ENCODE assay signal across 18 mouse cellular contexts in the genomic region with DNA sequence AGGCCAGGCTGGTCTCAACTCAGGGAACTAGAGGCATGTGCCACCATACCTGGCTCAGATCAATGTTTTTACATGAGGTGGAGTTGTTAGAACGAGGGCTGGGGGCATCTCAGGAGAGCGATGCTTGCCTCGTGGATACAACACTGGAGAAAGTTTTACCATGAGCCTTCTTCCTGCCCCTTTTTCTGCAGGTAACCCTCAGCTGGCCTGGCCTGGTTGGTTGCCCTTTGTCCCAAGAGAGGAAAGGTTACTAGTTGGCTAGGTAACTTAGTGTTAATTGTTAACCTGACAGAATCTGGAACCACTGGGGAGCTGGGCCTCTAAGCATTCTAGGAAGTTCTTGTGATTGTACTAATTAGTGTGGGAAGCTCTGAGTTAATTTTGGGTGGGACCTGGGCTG.
DNase-seq lines count a peak whose midpoint lies in the region; ATAC-seq and TF ChIP-seq lines count a peak whose summit lies in the region.
"Had no signal": no experiment of that assay in that cellular context is flagged by ENCODE, and none has a peak within 500 bp of the region (broad histone marks: within the 10 kb centered on the region; RNA-seq: fewer than 3 reads in every experiment).

No protein-coding gene starts in this region.

- DNase-seq in kidney, adult 9 months = peak; percentile 94
- peak; percentile 69 to 89 for DNase-seq in kidney, postnatal 36 days
- DNase-seq in heart, adult 18-20 months = no peak
- DNase-seq in cerebellum, postnatal 36 days = no peak
- DNase-seq: adrenal gland, postnatal 36 days; cerebellum, adult 11-12 months; cerebellum, postnatal 25 days; gastrocnemius, adult 2 months; lung, adult 18-20 months; thymus, adult 2 months had no signal

- H3K9me3 ChIP-seq in intestine, postnatal 0 days (ENCODE audit: control insufficient read depth) = no peaks in the 10 kb centered on the region
- H3K9me3 ChIP-seq: heart, embryonic 12.5 days; hindbrain, embryonic 13.5 days; limb, embryonic 10.5 days; midbrain, embryonic 15.5 days; stomach, embryonic 15.5 days had no signal

- TF ChIP-seq POLR2A in small intestine, adult 2 months (IDR thresholded peaks at IDR 0.05; ENCODE audit: low read depth, low read length) = no peak

- peak; percentile 83 for ATAC-seq in intestine, postnatal 0 days
- ATAC-seq in monocyte, adult 5-6 weeks (replicated peaks; ENCODE audit: insufficient number of reproducible peaks, low FRiP score, low TSS enrichment, poor library complexity, severe bottlenecking) = no peak
- ATAC-seq: midbrain, embryonic 15.5 days had no signal

- H3K27ac ChIP-seq in intestine, postnatal 0 days (ENCODE audit: low read depth, low read length) = peak overlapping the region; percentile 68; the same call in 1 of the 2 replicates
- peak overlapping the region; percentile 88 for H3K27ac ChIP-seq in small intestine, adult 2 months (ENCODE audit: insufficient read depth, low read depth, low read length)
- H3K27ac ChIP-seq: gastrocnemius, adult 2 months; hindbrain, embryonic 13.5 days; limb, embryonic 10.5 days; midbrain, embryonic 15.5 days had no signal

- no peaks in the 10 kb centered on the region for H3K27me3 ChIP-seq in intestine, postnatal 0 days (replicated peaks; ENCODE audit: control insufficient read depth, insufficient read depth, low read length)
- H3K27me3 ChIP-seq in small intestine, adult 2 months (ENCODE audit: control insufficient read depth, insufficient read depth, low read length) = no peaks in the 10 kb centered on the region
- H3K27me3 ChIP-seq: hindbrain, embryonic 13.5 days; midbrain, embryonic 15.5 days; stomach, embryonic 15.5 days had no signal

- TF ChIP-seq CTCF in intestine, postnatal 0 days (IDR thresholded peaks at IDR 0.05; ENCODE audit: low read depth) = no peak
- TF ChIP-seq CTCF in small intestine, adult 2 months (IDR thresholded peaks at IDR 0.05; ENCODE audit: extremely low read depth, insufficient read length, insufficient replicate concordance, low read depth, low read length) = no peak

- H3K4me1 ChIP-seq in intestine, postnatal 0 days (replicated peaks; ENCODE audit: control insufficient read depth, insufficient read depth, low read length) = 0 out of 2 replicates have a peak, but pooled peaks cover 8% of the 10 kb centered on the region
- peaks cover 26% of the 10 kb centered on the region for H3K4me1 ChIP-seq in small intestine, adult 2 months (ENCODE audit: control insufficient read depth, insufficient read depth, insufficient read length, low read length)
- H3K4me1 ChIP-seq: hindbrain, embryonic 13.5 days; midbrain, embryonic 15.5 days had no signal

- no peak overlapping the region for H3K4me3 ChIP-seq in intestine, postnatal 0 days (ENCODE audit: low read depth, low read length)
- no peak overlapping the region for H3K4me3 ChIP-seq in small intestine, adult 2 months (ENCODE audit: low read depth, low read length)
- H3K4me3 ChIP-seq: gastrocnemius, adult 2 months; heart, embryonic 12.5 days; hindbrain, embryonic 13.5 days; limb, embryonic 10.5 days; midbrain, embryonic 15.5 days; stomach, embryonic 15.5 days had no signal

- whole genome bisulfite sequencing in intestine, postnatal 0 days = 44% methylated on average over 3 of the region's 3 CpGs
- WGBS in small intestine, adult 2 months = 30% methylated on average over 3 of the region's 3 CpGs

- no peaks in the 10 kb centered on the region for H3K36me3 ChIP-seq in intestine, postnatal 0 days (ENCODE audit: control insufficient read depth, insufficient read depth)
- H3K36me3 ChIP-seq in small intestine, adult 2 months (ENCODE audit: control insufficient read depth, insufficient read depth, low read length) = no peaks in the 10 kb centered on the region
- H3K36me3 ChIP-seq: heart, embryonic 12.5 days; hindbrain, embryonic 13.5 days; limb, embryonic 10.5 days; midbrain, embryonic 15.5 days; stomach, embryonic 15.5 days had no signal

- H3K9ac ChIP-seq in intestine, postnatal 0 days (ENCODE audit: low read depth, low read length) = no peak overlapping the region
- H3K9ac ChIP-seq: heart, embryonic 12.5 days; hindbrain, embryonic 13.5 days; midbrain, embryonic 15.5 days; stomach, embryonic 15.5 days had no signal

- H3K4me2 ChIP-seq in intestine, postnatal 0 days (replicated peaks; ENCODE audit: low read depth) = peak overlapping the region; percentile 17; the same call in 1 of the 2 replicates
- H3K4me2 ChIP-seq: heart, embryonic 12.5 days; hindbrain, embryonic 13.5 days; midbrain, embryonic 15.5 days; stomach, embryonic 15.5 days had no signal

Comparison
In these comparisons a context has a peak if more than half of its experiments do, and no peak if none do; other contexts are left out.
1. DNase-seq: peak in kidney, adult 9 months (single experiment) and kidney, postnatal 36 days (2 of 2); none in heart, adult 18-20 months (0 of 2) and cerebellum, postnatal 36 days (0 of 2).